Mouse (Mus musculus) lung, adult 2 months (tissue): ENCODE measurements around the gene Ccr9.

Experiments
- CTCF ChIP-seq: fragments of 200-500 bp; IDR thresholded peaks from 2 replicates; pipeline ENCODE4 v1.5.1; 2011; ENCODE audit warnings: mild to moderate bottlenecking, low read length, control low read depth; ENCODE audit not compliant: insufficient read depth
- POLR2A ChIP-seq: fragments of 200-500 bp; IDR thresholded peaks from 2 replicates; pipeline ENCODE4 v1.6.1; 2011; ENCODE audit warnings: low read depth, mild to moderate bottlenecking, control low read depth, low read length, borderline replicate concordance; ENCODE audit errors: extremely low read depth

DNA sequence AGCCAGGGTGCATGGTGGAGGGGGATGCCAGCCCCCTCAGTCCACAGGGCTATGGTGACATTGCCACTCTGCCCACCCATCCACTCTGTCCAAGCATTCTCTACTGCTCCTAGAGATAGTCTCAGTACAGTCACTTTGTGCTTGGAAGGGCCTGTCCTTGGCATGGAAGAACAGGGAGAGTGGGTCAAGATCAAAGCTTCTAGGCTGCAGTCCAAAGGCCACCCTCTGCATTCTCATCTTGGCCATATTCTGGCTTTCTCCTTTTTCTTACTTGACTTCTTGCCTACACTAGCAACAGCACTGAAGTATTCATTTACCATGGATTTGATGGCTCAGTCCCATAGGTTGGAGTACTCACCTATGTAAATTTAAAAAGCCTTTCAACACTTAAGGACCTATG is 40.0 kb upstream of the Ccr9 start:
- TF ChIP-seq POLR2A (no peak), CTCF (no peak)
